Mouse (Mus musculus) C2C12 (cell line): Measurements from ENCODE around the gene Gtpbp3. TPM values are rescaled to one million over a fixed set of nuclear protein-coding genes. Genes with fewer than 3 reads are reported as not detected.

Source experiments
- H3K27me3 ChIP-seq: one replicate; pipeline ENCODE4 v1.6.1; 2011; ENCODE audit not compliant: control insufficient read depth, insufficient read depth, insufficient read length
- H3K36me3 ChIP-seq: one replicate; pipeline ENCODE4 v1.6.1; 2011; ENCODE audit not compliant: control insufficient read depth, insufficient read depth
- H3K4me3 ChIP-seq: one replicate; pipeline ENCODE4 v1.5.1; 2011; ENCODE audit warnings: mild to moderate bottlenecking, control low read depth; ENCODE audit not compliant: poor library complexity, insufficient read depth, severe bottlenecking
- H3K79me2 ChIP-seq: one replicate; pipeline ENCODE4 v1.6.1; 2011; ENCODE audit not compliant: control insufficient read depth, insufficient read depth
- H3K79me3 ChIP-seq: one replicate; pipeline ENCODE4 v1.6.1; 2011; ENCODE audit warnings: low read depth, control low read depth
- H3ac ChIP-seq: one replicate; pipeline ENCODE3; 2011; ENCODE audit warnings: low read depth; ENCODE audit not compliant: control insufficient read depth, insufficient read length
- CEBPB ChIP-seq: IDR thresholded peaks from one replicate; pipeline ENCODE4 v1.6.1; 2011; ENCODE audit warnings: low read depth, mild to moderate bottlenecking, control low read depth, moderate library complexity
- CTCF ChIP-seq: IDR thresholded peaks from one replicate; pipeline ENCODE4 v1.5.1; 2011; ENCODE audit not compliant: control insufficient read depth, insufficient read depth, insufficient read length
- FOSL1 ChIP-seq: IDR thresholded peaks from one replicate; pipeline ENCODE4 v1.8.0; 2011; ENCODE audit warnings: mild to moderate bottlenecking, low read length; ENCODE audit not compliant: poor library complexity, insufficient read depth, severe bottlenecking
- MAX ChIP-seq: IDR thresholded peaks from one replicate; pipeline ENCODE4 v1.6.1; 2011; ENCODE audit warnings: mild to moderate bottlenecking, control low read depth
- MYOD1 ChIP-seq: IDR thresholded peaks from one replicate; pipeline ENCODE4 v1.6.1; 2011; ENCODE audit warnings: low read depth; ENCODE audit not compliant: control insufficient read depth, insufficient read length
- MYOG ChIP-seq: IDR thresholded peaks from one replicate; pipeline ENCODE4 v1.6.1; 2011; ENCODE audit not compliant: control insufficient read depth, insufficient read length; ENCODE audit errors: extremely low read depth
- USF1 ChIP-seq: IDR thresholded peaks from one replicate; pipeline ENCODE4 v1.6.1; 2011; ENCODE audit warnings: low read depth, mild to moderate bottlenecking, control low read depth, moderate library complexity
- polyA plus RNA-seq: library from polyadenylated mRNA; unstranded; fragments of >200 nt; fragmentation: generic; extraction: Trizol; gene quantifications from one replicate; pipeline ENCODE4 v1.2.1, GENCODE M21; 2012; ENCODE audit warnings: missing spikeins

The Gtpbp3 gene
- polyA plus RNA-seq, 1 experiment, result 21.4 TPM

DNA sequence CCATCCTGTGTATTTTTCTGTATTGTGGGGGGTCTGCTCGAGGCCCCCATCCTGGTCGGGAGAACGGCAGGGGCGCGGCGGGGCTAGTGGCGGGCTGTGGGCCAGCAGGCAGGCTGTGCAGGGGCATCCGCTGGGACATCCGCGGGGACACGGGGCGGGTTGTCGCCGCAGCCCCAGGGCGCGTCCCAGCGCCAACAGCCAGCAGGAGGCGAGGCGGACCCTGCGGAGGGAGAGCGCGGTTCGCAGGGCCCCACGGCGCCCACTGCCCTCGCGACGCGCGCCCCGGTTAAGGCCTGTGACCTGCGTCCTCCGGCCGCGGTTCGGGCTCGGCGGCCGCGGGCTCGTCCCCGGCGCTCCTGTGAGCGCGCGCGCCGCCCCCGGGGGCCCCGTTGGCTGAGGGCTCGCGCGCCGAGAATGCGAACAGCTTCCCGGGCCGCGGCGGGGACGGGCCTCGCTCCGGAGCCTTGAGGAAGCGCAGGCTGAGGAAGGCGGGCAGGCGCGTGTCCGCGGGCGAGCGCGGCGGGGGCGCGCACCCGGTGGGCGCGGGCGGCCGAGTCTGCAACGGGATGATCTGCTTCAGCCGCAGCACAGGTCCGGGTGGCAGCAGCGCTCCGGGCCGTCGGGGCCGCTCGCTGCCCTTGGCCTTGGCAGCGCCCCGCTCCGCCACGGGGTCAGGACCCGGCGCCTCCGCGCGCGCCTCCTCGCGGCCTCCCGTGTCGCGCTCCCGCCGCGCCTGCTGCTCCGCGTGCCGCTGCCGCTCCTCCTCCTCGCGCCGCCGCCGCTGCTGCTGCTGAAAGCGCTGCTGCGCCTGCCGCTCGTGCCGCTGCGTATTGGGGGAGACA lies 11.6 kb upstream of the Gtpbp3 start:
- H3K4me3 ChIP-seq, result peak overlapping the region; percentile 29
- H3K79me2 ChIP-seq, result peaks cover 11% of the 10 kb centered on the region
- H3K79me3 ChIP-seq, result peaks cover 2% of the 10 kb centered on the region
- H3K36me3 ChIP-seq, result peaks cover 33% of the 10 kb centered on the region
- peak; percentile 47 for TF ChIP-seq CTCF
- no peak for TF ChIP-seq MAX
- peak overlapping the region; percentile 82 for H3ac ChIP-seq
- no peaks in the 10 kb centered on the region for H3K27me3 ChIP-seq

DNA sequence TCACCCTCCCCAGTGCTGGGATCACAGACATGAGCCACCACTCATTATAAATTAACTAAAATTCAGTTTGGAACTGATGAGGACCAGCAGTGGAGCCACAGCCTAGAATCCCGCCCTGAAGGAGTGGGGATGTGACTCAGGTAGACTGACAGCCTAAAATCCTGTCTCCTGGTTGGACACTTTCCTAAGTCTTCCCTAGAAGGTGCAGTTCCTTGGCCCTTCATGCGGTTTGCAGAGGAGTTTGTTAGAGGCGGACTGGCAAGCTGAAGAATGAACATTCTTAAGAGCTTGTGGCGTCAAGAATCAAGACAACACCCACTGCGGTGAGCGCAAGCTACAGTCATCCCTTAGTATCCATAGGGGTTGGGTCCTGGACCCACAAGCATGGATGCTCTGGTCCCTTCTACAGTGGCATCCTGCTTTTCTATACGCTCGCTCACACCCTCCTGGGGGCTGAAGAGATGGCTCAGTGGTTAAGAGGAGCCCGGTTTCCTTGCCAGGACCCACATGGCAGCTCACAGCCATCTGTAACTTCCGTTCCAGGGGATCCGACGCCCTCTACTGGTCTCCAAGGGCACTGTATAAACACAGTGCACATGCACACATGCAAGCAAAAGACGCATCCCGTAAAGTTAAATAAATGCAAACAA lies 10.6 kb upstream of the Gtpbp3 start:
- Histone ChIP-seq H3ac (peak overlapping the region; percentile 8), H3K27me3 (no peaks in the 10 kb centered on the region), H3K36me3 (peaks cover 25% of the 10 kb centered on the region), H3K79me2 (peaks cover under 1% of the 10 kb centered on the region), H3K4me3 (no peak overlapping the region), H3K79me3 (no peaks in the 10 kb centered on the region)
- TF ChIP-seq CEBPB (no peak), MYOG (no peak), MYOD1 (no peak), MAX (peak; percentile 58), CTCF (peak; percentile 9)

DNA sequence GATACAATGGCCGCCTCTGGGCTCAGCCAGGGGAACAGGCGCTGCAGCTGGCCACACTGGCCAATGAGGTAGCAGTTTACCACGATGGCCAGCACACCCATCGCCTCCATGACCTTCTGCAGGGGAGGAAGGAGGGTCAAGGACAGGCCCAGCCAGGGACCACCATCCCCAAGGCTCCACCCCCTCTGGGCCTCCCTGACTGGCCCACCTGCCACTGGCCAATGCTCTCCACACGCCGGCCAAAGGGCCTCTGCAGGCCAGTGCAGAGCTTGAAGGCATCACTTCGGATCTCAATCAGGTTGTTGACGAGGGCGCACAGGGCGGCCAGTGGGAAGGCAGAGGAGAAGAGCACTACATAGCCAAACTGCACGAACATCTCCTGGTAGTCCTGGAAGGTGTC lies 9.0 kb upstream of the Gtpbp3 start:
- H3K36me3 ChIP-seq, result peaks cover 26% of the 10 kb centered on the region
- no peak overlapping the region for H3K4me3 ChIP-seq
- TF ChIP-seq FOSL1 (no peak), CTCF (no peak), MYOG (no peak), MYOD1 (no peak), CEBPB (no peak), MAX (no peak), USF1 (no peak)
- H3K79me3 ChIP-seq, result no peaks in the 10 kb centered on the region
- no peaks in the 10 kb centered on the region for H3K27me3 ChIP-seq
- H3ac ChIP-seq, result no peak overlapping the region
- H3K79me2 ChIP-seq, result peaks cover 7% of the 10 kb centered on the region

DNA sequence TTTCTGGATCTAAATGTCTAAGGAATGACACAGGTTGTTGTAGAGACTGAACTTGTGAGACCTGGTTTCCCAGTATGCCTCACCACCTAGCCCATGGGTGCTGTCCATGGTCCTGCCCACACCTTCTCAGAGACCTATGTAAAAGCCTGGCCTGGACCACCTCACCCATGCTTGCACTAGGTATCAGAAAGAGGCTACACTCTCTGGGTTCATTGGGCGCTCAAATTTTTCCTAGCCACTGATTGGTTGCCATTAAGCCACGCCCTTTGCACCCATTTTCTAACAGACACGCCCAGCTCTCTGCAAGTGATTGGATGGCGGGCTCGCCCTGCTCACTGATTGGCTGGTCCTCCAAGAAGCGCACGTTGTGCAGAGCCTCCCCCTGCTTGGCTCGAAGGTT lies 4.0 kb upstream of the Gtpbp3 start:
- no peak overlapping the region for H3K4me3 ChIP-seq
- no peak overlapping the region for H3ac ChIP-seq
- peaks cover 21% of the 10 kb centered on the region for H3K36me3 ChIP-seq
- H3K79me2 ChIP-seq, result peaks cover 31% of the 10 kb centered on the region
- TF ChIP-seq FOSL1 (no peak), MYOD1 (no peak), CTCF (no peak), MYOG (no peak), USF1 (no peak), MAX (no peak), CEBPB (no peak)
- H3K79me3 ChIP-seq, result peaks cover 5% of the 10 kb centered on the region
- H3K27me3 ChIP-seq, result no peaks in the 10 kb centered on the region

DNA sequence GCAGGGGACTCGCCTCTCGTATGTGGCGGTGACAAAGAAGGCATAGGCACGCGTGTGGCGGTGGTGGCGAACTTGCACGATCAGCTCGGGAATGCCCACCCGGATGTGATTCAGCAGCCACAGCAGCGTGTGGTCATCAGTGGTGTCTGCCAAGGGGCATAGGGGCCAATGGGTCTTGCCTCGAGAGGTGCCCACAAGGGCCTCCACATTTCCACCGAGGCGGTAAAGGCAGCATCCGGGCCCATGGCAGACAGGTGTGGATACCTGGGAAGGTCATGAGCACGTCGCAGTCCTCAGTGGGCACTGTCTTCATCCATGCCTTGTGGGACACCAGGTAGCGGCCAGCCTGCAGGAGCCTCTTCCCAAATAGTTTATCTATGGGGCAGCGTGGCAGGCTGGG lies 3.2 kb upstream of the Gtpbp3 start:
- Histone ChIP-seq H3K4me3 (peak overlapping the region; percentile 59), H3K27me3 (no peaks in the 10 kb centered on the region), H3K36me3 (peaks cover 16% of the 10 kb centered on the region), H3K79me3 (peaks cover 11% of the 10 kb centered on the region), H3ac (peak overlapping the region; percentile 21), H3K79me2 (peaks cover 39% of the 10 kb centered on the region)
- TF ChIP-seq CTCF, result no peak
- no peak for TF ChIP-seq MAX
- no peak for TF ChIP-seq MYOG
- no peak for TF ChIP-seq USF1
- no peak for TF ChIP-seq CEBPB
- no peak for TF ChIP-seq FOSL1
- no peak for TF ChIP-seq MYOD1
